Mouse (Mus musculus) MEL (cell line): ENCODE results near the gene Frmpd4. TPM values are rescaled to one million over a fixed set of nuclear protein-coding genes. Genes with fewer than 3 reads are reported as not detected.

ENCODE experiments used
- DNase-seq: peaks from one replicate; pipeline ENCODE4 v3.0.0; 2011; ENCODE audit warnings: low read depth, low spot score
- H3K27ac ChIP-seq: 2 replicates; pipeline ENCODE4 v1.5.1; 2012; ENCODE audit warnings: low read depth, mild to moderate bottlenecking, control low read depth, low read length, moderate library complexity; ENCODE audit not compliant: control insufficient read depth
- H3K27me3 ChIP-seq, 2 experiments: fragments of 150-350 bp in 1 of 2; sonication (generic) in 1 of 2; 2 replicates each; pipeline ENCODE4 v1.6.1; 2012; ENCODE audit warnings: low read length in 2 of 2, mild to moderate bottlenecking in 2 of 2, improper control_type of control experiment in 1 of 2, moderate library complexity in 1 of 2; ENCODE audit not compliant: insufficient read depth in 2 of 2, control insufficient read depth in 1 of 2
- H3K36me3 ChIP-seq, 2 experiments: 2 replicates each; pipeline ENCODE4 v1.6.1; 2012 to 2014; ENCODE audit warnings: low read length in 2 of 2, improper control_type of control experiment in 1 of 2, inconsistent platforms in 1 of 2, mild to moderate bottlenecking in 1 of 2; ENCODE audit not compliant: insufficient read depth in 2 of 2, control insufficient read depth in 1 of 2
- H3K4me1 ChIP-seq, 2 experiments: fragments of 150-350 bp in 1 of 2; sonication (generic) in 1 of 2; 2 replicates each; pipeline ENCODE4 v1.6.1; 2012; ENCODE audit warnings: low read length in 2 of 2, improper control_type of control experiment in 1 of 2, mild to moderate bottlenecking in 1 of 2; ENCODE audit not compliant: insufficient read depth in 2 of 2, control insufficient read depth in 1 of 2
- H3K4me3 ChIP-seq, 2 experiments: fragments of 150-350 bp in 1 of 2; sonication (generic) in 1 of 2; 2 replicates each; pipeline ENCODE4 v1.5.1; 2012; ENCODE audit warnings: low read depth in 2 of 2, low read length in 2 of 2, mild to moderate bottlenecking in 2 of 2, moderate library complexity in 2 of 2, control low read depth in 1 of 2, improper control_type of control experiment in 1 of 2; ENCODE audit not compliant: control insufficient read depth in 1 of 2, insufficient read depth in 1 of 2
- H3K79me2 ChIP-seq: 2 replicates; pipeline ENCODE4 v1.6.1; 2012; ENCODE audit warnings: mild to moderate bottlenecking, low read length, moderate library complexity; ENCODE audit not compliant: control insufficient read depth, poor library complexity, insufficient read depth
- H3K9ac ChIP-seq: 2 replicates; pipeline ENCODE4 v1.6.1; 2012; ENCODE audit warnings: low read depth, mild to moderate bottlenecking, control low read depth, low read length, moderate library complexity; ENCODE audit not compliant: control insufficient read depth, poor library complexity, severe bottlenecking
- H3K9me3 ChIP-seq: fragments of 150-350 bp; sonication (generic); replicated peaks from 2 replicates; pipeline ENCODE4 v1.6.1; 2012; ENCODE audit warnings: mild to moderate bottlenecking, low read length, improper control_type of control experiment, moderate library complexity; ENCODE audit not compliant: insufficient read depth
- BHLHE40 ChIP-seq: IDR thresholded peaks from 2 replicates; pipeline ENCODE4 v1.6.1; 2012; ENCODE audit warnings: low read depth, mild to moderate bottlenecking, inconsistent platforms, low read length, improper control_type of control experiment, borderline replicate concordance
- CTCF ChIP-seq, 3 experiments: IDR thresholded peaks in 2 of 3; conservative IDR thresholded peaks in 1 of 3; 2 replicates each; pipeline ENCODE4 v1.5.1; 2011 to 2012; ENCODE audit warnings: low read length in 3 of 3, low read depth in 2 of 3, mild to moderate bottlenecking in 2 of 3, improper control_type of control experiment in 1 of 3, inconsistent platforms in 1 of 3, mixed read lengths in 1 of 3, moderate library complexity in 1 of 3; ENCODE audit not compliant: control insufficient read depth in 1 of 3, insufficient read depth in 1 of 3, poor library complexity in 1 of 3, severe bottlenecking in 1 of 3
- ELF1 ChIP-seq: IDR thresholded peaks from 2 replicates; pipeline ENCODE4 v1.6.1; 2014; ENCODE audit warnings: low read depth, mild to moderate bottlenecking, inconsistent platforms, low read length, improper control_type of control experiment, moderate library complexity
- ETS1 ChIP-seq: IDR thresholded peaks from 2 replicates; pipeline ENCODE4 v1.6.1; 2012; ENCODE audit warnings: low read depth, mild to moderate bottlenecking, inconsistent platforms, low read length, improper control_type of control experiment, moderate library complexity
- GABPA ChIP-seq: IDR thresholded peaks from 2 replicates; pipeline ENCODE4 v1.6.1; 2012; ENCODE audit warnings: low read depth, mild to moderate bottlenecking, inconsistent platforms, low read length, improper control_type of control experiment, moderate library complexity
- HCFC1 ChIP-seq: IDR thresholded peaks from 2 replicates; pipeline ENCODE4 v1.6.1; 2012; ENCODE audit warnings: low read depth, mild to moderate bottlenecking, inconsistent platforms, low read length, improper control_type of control experiment, moderate library complexity
- MAFK ChIP-seq: IDR thresholded peaks from 2 replicates; pipeline ENCODE4 v1.6.1; 2011; ENCODE audit warnings: low read depth, mild to moderate bottlenecking, low read length, improper control_type of control experiment, borderline replicate concordance
- MAX ChIP-seq: IDR thresholded peaks from 2 replicates; pipeline ENCODE4 v1.6.1; 2011; ENCODE audit warnings: low read length, improper control_type of control experiment
- MEF2A ChIP-seq: IDR thresholded peaks from 2 replicates; pipeline ENCODE4 v1.6.1; 2014; ENCODE audit warnings: low read depth, mild to moderate bottlenecking, inconsistent platforms, low read length, improper control_type of control experiment; ENCODE audit not compliant: poor library complexity, insufficient replicate concordance, severe bottlenecking; ENCODE audit errors: extremely low read depth
- MXI1 ChIP-seq: IDR thresholded peaks from 2 replicates; pipeline ENCODE4 v1.6.1; 2011; ENCODE audit warnings: mild to moderate bottlenecking, low read depth, low read length, improper control_type of control experiment
- MYB ChIP-seq: IDR thresholded peaks from 2 replicates; pipeline ENCODE4 v1.6.1; 2011; ENCODE audit warnings: mild to moderate bottlenecking, low read depth, low read length, improper control_type of control experiment
- NELFE ChIP-seq: IDR thresholded peaks from 2 replicates; pipeline ENCODE4 v1.6.1; 2011; ENCODE audit warnings: low read depth, low read length, improper control_type of control experiment
- NRF1 ChIP-seq: IDR thresholded peaks from 2 replicates; pipeline ENCODE4 v1.6.1; 2014; ENCODE audit warnings: low read depth, mild to moderate bottlenecking, inconsistent platforms, low read length, improper control_type of control experiment, moderate library complexity; ENCODE audit not compliant: poor library complexity, insufficient read depth, severe bottlenecking
- POLR2A ChIP-seq, 2 experiments: IDR thresholded peaks; 2 replicates each; pipeline ENCODE4 v1.6.1; 2011 to 2012; ENCODE audit warnings: low read length in 2 of 2, mild to moderate bottlenecking in 2 of 2, control low read depth in 1 of 2, improper control_type of control experiment in 1 of 2, low read depth in 1 of 2, moderate library complexity in 1 of 2; ENCODE audit not compliant: control insufficient read depth in 1 of 2, insufficient read depth in 1 of 2, poor library complexity in 1 of 2
- POLR2AphosphoS2 ChIP-seq: IDR thresholded peaks from 2 replicates; pipeline ENCODE4 v1.6.1; 2011; ENCODE audit warnings: low read length, improper control_type of control experiment
- RCOR1 ChIP-seq: IDR thresholded peaks from 2 replicates; pipeline ENCODE4 v1.6.1; 2012; ENCODE audit warnings: low read depth, mild to moderate bottlenecking, inconsistent platforms, low read length, improper control_type of control experiment
- SIN3A ChIP-seq: IDR thresholded peaks from 2 replicates; pipeline ENCODE4 v1.6.1; 2012; ENCODE audit warnings: low read length, improper control_type of control experiment, inconsistent platforms
- SMC3 ChIP-seq: IDR thresholded peaks from 2 replicates; pipeline ENCODE4 v1.6.1; 2011; ENCODE audit warnings: low read depth, low read length, improper control_type of control experiment
- TCF12 ChIP-seq: IDR thresholded peaks from 2 replicates; pipeline ENCODE4 v1.6.1; 2014; ENCODE audit warnings: low read depth, mild to moderate bottlenecking, inconsistent platforms, low read length, improper control_type of control experiment, moderate library complexity
- UBTF ChIP-seq: IDR thresholded peaks from 2 replicates; pipeline ENCODE4 v1.6.1; 2012; ENCODE audit warnings: low read depth, mild to moderate bottlenecking, inconsistent platforms, low read length, improper control_type of control experiment, moderate library complexity, borderline replicate concordance; ENCODE audit not compliant: insufficient read depth
- USF1 ChIP-seq: IDR thresholded peaks from 2 replicates; pipeline ENCODE4 v1.6.1; 2014; ENCODE audit warnings: low read depth, mild to moderate bottlenecking, inconsistent platforms, low read length, improper control_type of control experiment, moderate library complexity
- ZC3H11A ChIP-seq: IDR thresholded peaks from 2 replicates; pipeline ENCODE4 v1.6.1; 2012; ENCODE audit warnings: low read depth, mild to moderate bottlenecking, inconsistent platforms, low read length, improper control_type of control experiment
- ZMIZ1 ChIP-seq: IDR thresholded peaks from 2 replicates; pipeline ENCODE4 v1.6.1; 2012; ENCODE audit warnings: low read depth, mild to moderate bottlenecking, inconsistent platforms, low read length, improper control_type of control experiment, moderate library complexity
- ZNF384 ChIP-seq: IDR thresholded peaks from 2 replicates; pipeline ENCODE4 v1.6.1; 2012; ENCODE audit warnings: low read depth, mild to moderate bottlenecking, inconsistent platforms, low read length, improper control_type of control experiment
- polyA plus RNA-seq, 2 experiments: library from polyadenylated mRNA; stranded (reverse) in 1 of 2; unstranded in 1 of 2; fragments of >175 nt in 1 of 2; fragments of >200 nt in 1 of 2; gene quantifications; 2 replicates each; pipeline versions ENCODE4 v1.2.1 to v1.2.4; 2012; ENCODE audit warnings: low replicate concordance in 2 of 2, low read depth in 1 of 2; ENCODE audit not compliant: insufficient read length in 2 of 2, insufficient read depth in 1 of 2, missing spikeins in 1 of 2
- total RNA-seq: library from RNA; depleted of rRNA; stranded (reverse); fragments of 300-350 nt; gene quantifications from 2 replicates; pipeline ENCODE4 v1.2.3, GENCODE M21; 2012

The Frmpd4 gene
- total and polyA plus RNA-seq, 3 experiments, result 0.11 to 0.77 TPM; not detected in 1

- H3K4me3 ChIP-seq, result no peak overlapping the region
These were observed 251.9 kb downstream of the Frmpd4 start for GRCm38 (mm10) chrX:168325161-168325560.

GRCm38 (mm10) chrX:168312158-168312557 lies 264.9 kb downstream of the Frmpd4 start:
- TF ChIP-seq USF1, result no peak
- no peak for TF ChIP-seq MAX
- TF ChIP-seq UBTF, result no peak
- no peak for TF ChIP-seq MYB
- no peak for TF ChIP-seq BHLHE40
- no peaks in the 10 kb centered on the region for H3K36me3 ChIP-seq
- no peaks in the 10 kb centered on the region for H3K9me3 ChIP-seq
- H3K9ac ChIP-seq, result no peak overlapping the region
- no peaks in the 10 kb centered on the region for H3K4me1 ChIP-seq
- no peaks in the 10 kb centered on the region for H3K79me2 ChIP-seq
- no peaks in the 10 kb centered on the region for H3K27me3 ChIP-seq
- no peak overlapping the region for H3K27ac ChIP-seq
- no peak for DNase-seq
- H3K4me3 ChIP-seq, result no peak overlapping the region

More at GRCm38 (mm10) chrX:168325161-168325560, 251.9 kb downstream of the Frmpd4 start:
- no peak for DNase-seq
- no peaks in the 10 kb centered on the region for H3K79me2 ChIP-seq
- no peaks in the 10 kb centered on the region for H3K9me3 ChIP-seq
- no peak overlapping the region for H3K27ac ChIP-seq
- TF ChIP-seq UBTF (no peak), SMC3 (no peak), USF1 (no peak), BHLHE40 (no peak), ZNF384 (no peak), SIN3A (no peak), MYB (no peak), GABPA (no peak), ETS1 (no peak), TCF12 (no peak), ELF1 (no peak), ZC3H11A (no peak), CTCF (IDR thresholded peaks at IDR 0.05 in 2 of 3, conservative IDR thresholded peaks at IDR 0.05 in 1 of 3; ENCODE audit: control insufficient read depth in 1 of 3, insufficient read depth in 1 of 3, low read depth in 2 of 3, low read length in 3 of 3, poor library complexity in 1 of 3, severe bottlenecking in 1 of 3) (no peak)
- TF ChIP-seq, all 39 proteins: peak for 0
- Histone ChIP-seq H3K4me1 (no peaks in the 10 kb centered on the region), H3K27me3 (no peaks in the 10 kb centered on the region), H3K9ac (no peak overlapping the region), H3K36me3 (no peaks in the 10 kb centered on the region)

- no peaks in the 10 kb centered on the region for H3K4me1 ChIP-seq
- H3K36me3 ChIP-seq, result no peaks in the 10 kb centered on the region
- no peak overlapping the region for H3K9ac ChIP-seq
- H3K79me2 ChIP-seq, result no peaks in the 10 kb centered on the region
- TF ChIP-seq NRF1, result no peak
- no peak for TF ChIP-seq MXI1
- TF ChIP-seq GABPA, result no peak
- no peak for TF ChIP-seq ELF1
- no peak for TF ChIP-seq NELFE
- no peak for TF ChIP-seq ETS1
- TF ChIP-seq MAFK, result no peak
- TF ChIP-seq MEF2A, result no peak
- no peak for TF ChIP-seq CTCF (IDR thresholded peaks at IDR 0.05 in 2 of 3, conservative IDR thresholded peaks at IDR 0.05 in 1 of 3; ENCODE audit: control insufficient read depth in 1 of 3, insufficient read depth in 1 of 3, low read depth in 2 of 3, low read length in 3 of 3, poor library complexity in 1 of 3, severe bottlenecking in 1 of 3)
- TF ChIP-seq RCOR1, result no peak
- no peak for TF ChIP-seq POLR2AphosphoS2
- TF ChIP-seq ZNF384, result no peak
- no peak for TF ChIP-seq ZMIZ1
- no peak for TF ChIP-seq MYB
- no peak for TF ChIP-seq POLR2A (IDR thresholded peaks at IDR 0.05; ENCODE audit: control insufficient read depth in 1 of 2, insufficient read depth in 1 of 2, low read depth in 1 of 2, low read length in 2 of 2, poor library complexity in 1 of 2)
- no peak for TF ChIP-seq USF1
- no peak for TF ChIP-seq UBTF
- no peak for TF ChIP-seq BHLHE40
- TF ChIP-seq HCFC1, result no peak
- TF ChIP-seq, all 39 proteins: peak for 0
- Histone ChIP-seq H3K27ac (no peak overlapping the region), H3K4me3 (no peak overlapping the region), H3K9me3 (no peaks in the 10 kb centered on the region), H3K27me3 (no peaks in the 10 kb centered on the region)
- no peak for DNase-seq
These were observed 266.9 kb downstream of the Frmpd4 start for GRCm38 (mm10) chrX:168310143-168310542.
